Mouse (Mus musculus) hindbrain, embryonic 10.5 days (tissue): ENCODE results near the gene Gm49342. TPM values are rescaled to one million over a fixed set of nuclear protein-coding genes. Genes with fewer than 3 reads are reported as not detected.
A peak's percentile ranks its signal among the peaks of the same experiment; 100 is the strongest.
"Not testable (repeated sequence)": the region's sequence is repeated elsewhere in the genome, so short reads cannot be mapped to it uniquely, and the experiment has no call there.

Experiments
- DNase-seq: peaks from one replicate; pipeline ENCODE4 v3.0.0-alpha.2; 2017; ENCODE audit warnings: low spot score
- H3K27ac ChIP-seq: fragments of 300-500 bp; sonication (generic); 2 replicates; pipeline ENCODE4 v1.5.1; 2016; ENCODE audit warnings: mild to moderate bottlenecking, moderate library complexity
- H3K27me3 ChIP-seq: fragments of 300-500 bp; sonication (generic); 2 replicates; pipeline ENCODE4 v1.6.1; 2016; ENCODE audit warnings: mild to moderate bottlenecking; ENCODE audit not compliant: poor library complexity, insufficient read depth, severe bottlenecking
- H3K36me3 ChIP-seq: fragments of 300-500 bp; sonication (generic); 2 replicates; pipeline ENCODE4 v1.6.1; 2016; ENCODE audit warnings: mild to moderate bottlenecking, moderate library complexity
- H3K4me1 ChIP-seq: fragments of 300-500 bp; sonication (generic); replicated peaks from 2 replicates; pipeline ENCODE4 v1.6.1; 2016; ENCODE audit warnings: mild to moderate bottlenecking
- H3K4me3 ChIP-seq: fragments of 300-500 bp; sonication (generic); 2 replicates; pipeline ENCODE4 v1.5.1; 2016; ENCODE audit warnings: mild to moderate bottlenecking, moderate library complexity
- H3K9me3 ChIP-seq: fragments of 300-500 bp; sonication (generic); 2 replicates; pipeline ENCODE4 v1.6.1; 2016; ENCODE audit warnings: mild to moderate bottlenecking, moderate library complexity
- WGBS: fragments of 180-500 bp; shearing (Covaris S2); methylation state at CpG from one replicate; pipeline ENCODE4 v1.1.7; 2016; 5-methylcytosine and 5-hydroxymethylcytosine counted together
- polyA plus RNA-seq: library from polyadenylated mRNA; unstranded; fragments of >200 nt; fragmentation: Nextera tagmentation; extraction: Ambion mirVana; gene quantifications from 2 replicates; pipeline ENCODE4 v1.2.1, GENCODE M21; 2016

Gene Gm49342
- polyA plus RNA-seq, 1 experiment from 2014 or later = not detected

GRCm38 (mm10) chr14:50945526-50945925, 1.2 kb downstream of the Gm49342 start:
- H3K9me3 ChIP-seq, H3K27me3 ChIP-seq, DNase-seq: not testable (repeated sequence)
- Histone ChIP-seq H3K27ac (0 out of 2 replicates have a peak overlapping the region, but pooled peaks have one; percentile 89), H3K4me3 (peak overlapping the region; percentile 59), H3K36me3 (peaks cover 18% of the 10 kb centered on the region), H3K4me1 (peaks cover 10% of the 10 kb centered on the region)
- 45% methylated on average over 3 of the region's 3 CpGs for WGBS

GRCm38 (mm10) chr14:50955487-50955886, 11.2 kb downstream of the Gm49342 start:
- Histone ChIP-seq H3K27me3 (no peaks in the 10 kb centered on the region), H3K9me3 (no peaks in the 10 kb centered on the region), H3K27ac (no peak overlapping the region), H3K4me1 (no peaks in the 10 kb centered on the region; the same call in 1 of the 2 replicates), H3K36me3 (peaks cover 20% of the 10 kb centered on the region), H3K4me3 (no peak overlapping the region)
- WGBS = 91% methylated on average over 10 of the region's 10 CpGs
- no peak for DNase-seq

- H3K27ac ChIP-seq, H3K9me3 ChIP-seq, H3K4me1 ChIP-seq, H3K27me3 ChIP-seq: not testable (repeated sequence)
- H3K4me3 ChIP-seq = peak within 1 kb of the TSS; percentile 23; the same call in 1 of the 2 replicates
- 8% methylated on average over 19 of the region's 19 CpGs for WGBS
- H3K36me3 ChIP-seq = peaks cover 16% of the 10 kb centered on the region
- DNase-seq = peak; percentile 29
Measured at GRCm38 (mm10) chr14:50955942-50956508, 11.7 kb downstream of the Gm49342 start, which contains the start of gene Pnp2. Gene Pnp2, plus strand, starts transcription at chr14:50955992.

GRCm38 (mm10) chr14:50956724-50957123, 12.4 kb downstream of the Gm49342 start:
- H3K27me3 ChIP-seq, H3K27ac ChIP-seq, H3K4me1 ChIP-seq, H3K4me3 ChIP-seq, DNase-seq, H3K9me3 ChIP-seq, H3K36me3 ChIP-seq: not testable (repeated sequence)
- WGBS = 83% methylated on average over 6 of the region's 6 CpGs

- not testable (repeated sequence) for H3K4me1 ChIP-seq, H3K4me3 ChIP-seq, DNase-seq, H3K36me3 ChIP-seq, H3K27me3 ChIP-seq, H3K9me3 ChIP-seq, H3K27ac ChIP-seq
- WGBS = 77% methylated on average over 3 of the region's 3 CpGs
Measured at GRCm38 (mm10) chr14:50957146-50957545, 12.8 kb downstream of the Gm49342 start.

GRCm38 (mm10) chr14:50958289-50958995, 14.1 kb downstream of the Gm49342 start:
- H3K4me3 ChIP-seq, H3K27me3 ChIP-seq, H3K36me3 ChIP-seq, H3K27ac ChIP-seq, H3K4me1 ChIP-seq, DNase-seq, H3K9me3 ChIP-seq: not testable (repeated sequence)
- WGBS = 90% methylated on average over 5 of the region's 5 CpGs

- peaks cover 23% of the 10 kb centered on the region for H3K4me1 ChIP-seq
- DNase-seq = no peak
- H3K27ac ChIP-seq = no peak overlapping the region
- H3K4me3 ChIP-seq = no peak overlapping the region
- no peaks in the 10 kb centered on the region for H3K9me3 ChIP-seq
- no peaks in the 10 kb centered on the region for H3K27me3 ChIP-seq
- H3K36me3 ChIP-seq = no peaks in the 10 kb centered on the region
- WGBS = 79% methylated on average over 5 of the region's 5 CpGs
Measured at GRCm38 (mm10) chr14:50968216-50968980, 24.1 kb downstream of the Gm49342 start.

GRCm38 (mm10) chr14:50969041-50969440, 24.7 kb downstream of the Gm49342 start:
- no peak for DNase-seq
- peaks cover 23% of the 10 kb centered on the region for H3K4me1 ChIP-seq
- H3K27me3 ChIP-seq = no peaks in the 10 kb centered on the region
- H3K27ac ChIP-seq = peak overlapping the region; percentile 65
- H3K36me3 ChIP-seq = no peaks in the 10 kb centered on the region
- peak overlapping the region; percentile 12; the same call in 1 of the 2 replicates for H3K4me3 ChIP-seq
- 22% methylated on average over 1 of the region's 1 CpGs for WGBS
- no peaks in the 10 kb centered on the region for H3K9me3 ChIP-seq

GRCm38 (mm10) chr14:50969558-50970544, 25.5 kb downstream of the Gm49342 start:
- no peaks in the 10 kb centered on the region for H3K36me3 ChIP-seq
- peak; percentile 20 for DNase-seq
- no peaks in the 10 kb centered on the region for H3K27me3 ChIP-seq
- WGBS = 19% methylated on average over 12 of the region's 12 CpGs
- peak overlapping the region; percentile 65 for H3K27ac ChIP-seq
- no peaks in the 10 kb centered on the region for H3K9me3 ChIP-seq
- peak overlapping the region; percentile 12; the same call in 1 of the 2 replicates for H3K4me3 ChIP-seq
- peaks cover 23% of the 10 kb centered on the region for H3K4me1 ChIP-seq

- no peaks in the 10 kb centered on the region for H3K36me3 ChIP-seq
- H3K4me1 ChIP-seq = peaks cover 23% of the 10 kb centered on the region
- no peak for DNase-seq
- H3K27me3 ChIP-seq = no peaks in the 10 kb centered on the region
- 92% methylated on average over 1 of the region's 1 CpGs for WGBS
- H3K27ac ChIP-seq = no peak overlapping the region
- no peak overlapping the region for H3K4me3 ChIP-seq
- no peaks in the 10 kb centered on the region for H3K9me3 ChIP-seq
Measured at GRCm38 (mm10) chr14:50970822-50971221, 26.5 kb downstream of the Gm49342 start.

GRCm38 (mm10) chr14:50973054-50973453, 28.7 kb downstream of the Gm49342 start:
- 90% methylated on average over 5 of the region's 5 CpGs for WGBS
- not testable (repeated sequence) for H3K27me3 ChIP-seq, H3K4me3 ChIP-seq, H3K27ac ChIP-seq, H3K9me3 ChIP-seq, DNase-seq, H3K36me3 ChIP-seq
- H3K4me1 ChIP-seq = peaks cover 35% of the 10 kb centered on the region

- DNase-seq = no peak
Measured at GRCm38 (mm10) chr14:50973700-50974099, 29.4 kb downstream of the Gm49342 start.

More at GRCm38 (mm10) chr14:50973700-50974099, 29.4 kb downstream of the Gm49342 start:
- Histone ChIP-seq H3K4me3 (no peak overlapping the region), H3K9me3 (no peaks in the 10 kb centered on the region), H3K27me3 (no peaks in the 10 kb centered on the region), H3K27ac (no peak overlapping the region), H3K4me1 (peaks cover 29% of the 10 kb centered on the region), H3K36me3 (no peaks in the 10 kb centered on the region)
- WGBS = 67% methylated on average over 4 of the region's 4 CpGs
